Comparison of ENCODE assay signal across 11 mouse cellular contexts in genomic region chr16:23027341-23027740, GRCm38 (mm10). TPM values are rescaled to one million over a fixed set of nuclear protein-coding genes. Genes with fewer than 3 reads are reported as not detected.
"Had no signal": no experiment of that assay in that cellular context is flagged by ENCODE, and none has a peak within 500 bp of the region (broad histone marks: within the 10 kb centered on the region; RNA-seq: fewer than 3 reads in every experiment).

No protein-coding gene starts in this region.

RNA-seq across cellular contexts. Expression of gene Kng2, which starts 1.9 kb away (rescaled TPM):
- total RNA-seq: megakaryocyte-erythroid progenitor cell, adult 5-6 weeks; midbrain, postnatal 0 days; monocyte, adult 5-6 weeks; neutrophil, adult 5-6 weeks had no signal
- polyA plus RNA-seq: lung, embryonic 14.5 days; lung, embryonic 16.5 days; midbrain, embryonic 11.5 days; midbrain, embryonic 13.5 days; midbrain, embryonic 15.5 days; midbrain, postnatal 0 days; spleen, adult 2 months; testis, adult 2 months had no signal

RNA-seq across cellular contexts. Expression of gene Kng1, which starts 30.3 kb away (rescaled TPM):
- total RNA-seq: megakaryocyte-erythroid progenitor cell, adult 5-6 weeks; midbrain, postnatal 0 days; monocyte, adult 5-6 weeks; neutrophil, adult 5-6 weeks had no signal
- polyA plus RNA-seq: midbrain, embryonic 11.5 days; midbrain, embryonic 15.5 days; midbrain, postnatal 0 days; testis, adult 2 months had no signal
